Mouse (Mus musculus) heart, postnatal 0 days (tissue): ENCODE data around the gene Sec24c.

Source experiments
- CTCF ChIP-seq: IDR thresholded peaks from 2 replicates; pipeline ENCODE4 v1.5.1; 2016; ENCODE audit warnings: antibody characterized with exemption, control low read depth, low read depth
- EP300 ChIP-seq: IDR thresholded peaks from 2 replicates; pipeline ENCODE4 v1.6.1; 2016; ENCODE audit warnings: antibody characterized with exemption, low read depth

GRCm38 (mm10) chr14:20724043-20724442, 49.9 kb downstream of the Sec24c start:
- TF ChIP-seq CTCF, result peak; percentile 74
- no peak for TF ChIP-seq EP300
